Mouse (Mus musculus): ENCODE data around the gene Olfr1134. TPM values are rescaled to one million over a fixed set of nuclear protein-coding genes. Genes with fewer than 3 reads are reported as not detected.

Olfr1134 gene
- polyA plus RNA-seq, 1 experiment from 2014 or later = not detected

Other genes starting within 250 kb of the Olfr1134 start
- not detected in 2 replicates for gene Olfr1123, start 241.8 kb downstream of the Olfr1134 start, polyA plus RNA-seq (2014; fragmentation: Nextera tagmentation; extraction: Ambion mirVana)
- 0.07 TPM in 1 of 2 replicates, not detected in the other for gene Olfr1124, start 228.2 kb downstream of the Olfr1134 start, polyA plus RNA-seq (2014; fragmentation: Nextera tagmentation; extraction: Ambion mirVana)
- gene Olfr1126, start 204.5 kb downstream of the Olfr1134 start, polyA plus RNA-seq (2014; fragmentation: Nextera tagmentation; extraction: Ambion mirVana) = not detected in 2 replicates
- gene Pramel7, start 161.4 kb downstream of the Olfr1134 start, polyA plus RNA-seq (2014; fragmentation: Nextera tagmentation; extraction: Ambion mirVana) = not detected in 2 replicates
- not detected in 2 replicates for gene Pramel6, start 151.9 kb downstream of the Olfr1134 start, polyA plus RNA-seq (2014; fragmentation: Nextera tagmentation; extraction: Ambion mirVana)
- not detected in 2 replicates for gene Olfr153, start 126.7 kb downstream of the Olfr1134 start, polyA plus RNA-seq (2014; fragmentation: Nextera tagmentation; extraction: Ambion mirVana)
- gene Olfr1128, start 112.9 kb downstream of the Olfr1134 start, polyA plus RNA-seq (2014; fragmentation: Nextera tagmentation; extraction: Ambion mirVana) = not detected in 2 replicates
- not detected in 2 replicates for gene Olfr1129, start 84.6 kb downstream of the Olfr1134 start, polyA plus RNA-seq (2014; fragmentation: Nextera tagmentation; extraction: Ambion mirVana)
- not detected in 2 replicates for gene Olfr1130, start 52.2 kb downstream of the Olfr1134 start, polyA plus RNA-seq (2014; fragmentation: Nextera tagmentation; extraction: Ambion mirVana)
- not detected in 2 replicates for gene Olfr1131, start 31.4 kb downstream of the Olfr1134 start, polyA plus RNA-seq (2014; fragmentation: Nextera tagmentation; extraction: Ambion mirVana)
- not detected in 2 replicates for gene Olfr1132, start 20.9 kb downstream of the Olfr1134 start, polyA plus RNA-seq (2014; fragmentation: Nextera tagmentation; extraction: Ambion mirVana)
- not detected in 2 replicates for gene Olfr1133, start 11.1 kb downstream of the Olfr1134 start, polyA plus RNA-seq (2014; fragmentation: Nextera tagmentation; extraction: Ambion mirVana)
- not detected in 2 replicates for gene Olfr1135, start 15.2 kb upstream of the Olfr1134 start, polyA plus RNA-seq (2014; fragmentation: Nextera tagmentation; extraction: Ambion mirVana)
- gene Olfr1136, start 35.5 kb upstream of the Olfr1134 start, polyA plus RNA-seq (2014; fragmentation: Nextera tagmentation; extraction: Ambion mirVana) = not detected in 2 replicates
- gene Olfr1137, start 54.7 kb upstream of the Olfr1134 start, polyA plus RNA-seq (2014; fragmentation: Nextera tagmentation; extraction: Ambion mirVana) = not detected in 2 replicates
- not detected in 2 replicates for gene Olfr1138, start 81.5 kb upstream of the Olfr1134 start, polyA plus RNA-seq (2014; fragmentation: Nextera tagmentation; extraction: Ambion mirVana)
- not detected in 2 replicates for gene Olfr1140, start 85.3 kb upstream of the Olfr1134 start, polyA plus RNA-seq (2014; fragmentation: Nextera tagmentation; extraction: Ambion mirVana)
- gene Olfr1141, start 95.5 kb upstream of the Olfr1134 start, polyA plus RNA-seq (2014; fragmentation: Nextera tagmentation; extraction: Ambion mirVana) = not detected in 2 replicates
- not detected in 2 replicates for gene Olfr152, start 121.0 kb upstream of the Olfr1134 start, polyA plus RNA-seq (2014; fragmentation: Nextera tagmentation; extraction: Ambion mirVana)
- gene Olfr1143, start 142.1 kb upstream of the Olfr1134 start, polyA plus RNA-seq (2014; fragmentation: Nextera tagmentation; extraction: Ambion mirVana) = not detected in 2 replicates
- not detected in 2 replicates for gene Olfr1145, start 151.4 kb upstream of the Olfr1134 start, polyA plus RNA-seq (2014; fragmentation: Nextera tagmentation; extraction: Ambion mirVana)
- not detected in 2 replicates for gene Olfr1148, start 172.1 kb upstream of the Olfr1134 start, polyA plus RNA-seq (2014; fragmentation: Nextera tagmentation; extraction: Ambion mirVana)
- gene Olfr1150-ps1, start 185.5 kb upstream of the Olfr1134 start, polyA plus RNA-seq (2014; fragmentation: Nextera tagmentation; extraction: Ambion mirVana) = not detected in 2 replicates
- not detected in 2 replicates for gene Olfr1151, start 197.4 kb upstream of the Olfr1134 start, polyA plus RNA-seq (2014; fragmentation: Nextera tagmentation; extraction: Ambion mirVana)
- not detected in 2 replicates for gene Olfr1152, start 208.0 kb upstream of the Olfr1134 start, polyA plus RNA-seq (2014; fragmentation: Nextera tagmentation; extraction: Ambion mirVana)
- gene Olfr1153, start 236.5 kb upstream of the Olfr1134 start, polyA plus RNA-seq (2014; fragmentation: Nextera tagmentation; extraction: Ambion mirVana) = not detected in 2 replicates
- gene Olfr1154, start 246.7 kb upstream of the Olfr1134 start, polyA plus RNA-seq (2014; fragmentation: Nextera tagmentation; extraction: Ambion mirVana) = not detected in 2 replicates

Measured in intestine, embryonic 14.5 days (tissue).